Mouse (Mus musculus): ENCODE measurements around the gene Hjurp.
"Not testable (repeated sequence)": the region's sequence is repeated elsewhere in the genome, so short reads cannot be mapped to it uniquely, and the experiment has no call there.

Gene Hjurp

DNA sequence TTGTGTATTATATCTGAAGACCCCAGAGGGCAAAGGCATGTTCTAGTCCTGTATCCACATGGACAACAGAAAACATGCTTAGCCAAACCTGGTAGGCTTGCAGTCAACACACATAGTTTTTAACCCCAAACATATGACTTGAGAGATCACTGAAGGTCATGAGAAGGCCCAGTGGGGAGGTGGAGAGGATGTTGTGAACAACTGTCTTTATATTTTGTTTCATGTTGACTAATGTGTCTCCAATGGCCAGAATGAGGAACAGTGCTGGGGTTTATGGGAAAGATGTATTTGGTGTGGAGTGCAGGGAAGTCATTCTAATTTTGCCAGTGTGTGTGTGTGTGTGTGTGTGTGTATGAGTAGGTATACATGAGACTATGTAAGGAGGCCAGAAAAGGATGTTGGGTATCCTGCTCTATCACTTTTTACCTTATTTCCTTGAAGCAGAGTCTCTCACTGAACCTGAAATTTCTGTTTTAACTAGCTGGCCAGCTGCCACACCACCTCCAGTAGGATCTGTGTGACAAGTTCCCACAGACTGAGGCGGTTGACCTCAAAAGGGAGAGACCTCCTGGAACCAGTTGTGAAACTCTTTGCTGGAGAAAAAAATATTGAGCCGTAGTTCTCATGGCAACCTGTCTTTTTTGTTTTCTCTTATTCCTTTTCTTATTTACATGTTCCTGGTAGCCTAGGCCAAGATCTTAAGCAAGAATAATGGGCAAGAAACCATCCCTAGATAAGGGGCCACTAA is 53.2 kb downstream of the Hjurp start:
- DNase-seq (ENCODE audit: low read depth, low spot score): no peak

DNA sequence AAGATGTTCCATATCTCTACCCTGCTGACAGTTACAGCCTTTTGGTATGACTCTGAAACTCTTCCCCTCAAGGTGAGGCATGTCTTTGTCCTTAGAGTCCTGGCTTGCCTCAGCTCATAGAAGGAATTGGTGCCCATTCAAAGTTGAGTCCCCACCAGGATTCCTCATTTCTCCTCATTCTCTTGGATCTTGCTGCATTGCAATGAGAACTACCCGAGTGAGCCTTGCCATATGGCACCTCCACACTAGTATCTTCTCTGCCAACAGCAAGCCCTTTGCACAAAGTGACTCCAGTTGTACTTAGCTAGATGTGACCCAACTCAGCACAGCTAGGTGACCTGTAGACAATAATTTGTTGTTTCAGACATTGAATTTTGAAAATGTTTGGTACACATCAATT is 53.8 kb downstream of the Hjurp start:
- DNase-seq (ENCODE audit: low read depth, low spot score): no peak

DNA sequence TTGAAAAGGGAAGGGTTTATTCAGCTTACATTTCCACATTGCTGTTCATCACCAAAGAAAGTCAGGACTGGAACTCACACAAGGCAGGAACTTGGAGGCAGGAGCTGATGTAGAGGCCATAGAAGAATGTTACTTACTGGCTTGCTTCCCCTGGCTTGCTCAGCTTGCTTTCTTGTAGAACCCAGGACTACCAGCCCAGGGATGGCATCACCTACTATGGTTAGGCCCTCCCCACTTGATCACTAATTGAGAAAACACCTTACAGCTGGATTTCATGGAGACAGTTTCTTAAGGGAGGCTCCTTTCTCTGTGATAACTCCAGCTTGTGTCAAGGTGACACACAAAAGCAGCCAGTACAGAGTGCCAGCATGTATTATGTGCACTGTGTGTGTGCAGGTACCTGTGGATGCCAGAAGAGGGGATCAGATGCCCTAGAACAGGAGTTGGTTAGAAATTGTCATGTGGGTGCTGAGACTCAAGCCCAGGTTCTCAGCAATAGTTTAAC is 54.4 kb downstream of the Hjurp start:
- not testable (repeated sequence) for DNase-seq (ENCODE audit: low read depth, low spot score)

DNA sequence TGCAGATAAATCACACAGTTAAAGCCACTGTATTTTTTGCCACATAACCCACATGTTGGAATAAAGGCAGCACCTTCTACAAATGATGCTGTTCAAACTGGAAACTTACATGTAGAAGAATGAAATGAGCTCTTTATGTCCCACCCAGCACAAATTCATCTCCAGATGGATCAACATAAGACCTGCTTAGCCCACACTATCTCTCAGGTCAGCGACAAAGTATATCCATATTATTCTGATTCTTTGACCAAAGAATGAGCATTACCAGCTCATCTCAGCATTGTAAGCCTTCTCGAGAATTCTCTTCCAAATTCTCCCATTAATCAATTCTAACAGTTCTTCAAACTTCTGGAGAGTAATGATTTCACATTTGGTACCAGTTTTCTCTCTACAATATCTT is 55.2 kb downstream of the Hjurp start:
- no peak for DNase-seq (ENCODE audit: low read depth, low spot score)

DNA sequence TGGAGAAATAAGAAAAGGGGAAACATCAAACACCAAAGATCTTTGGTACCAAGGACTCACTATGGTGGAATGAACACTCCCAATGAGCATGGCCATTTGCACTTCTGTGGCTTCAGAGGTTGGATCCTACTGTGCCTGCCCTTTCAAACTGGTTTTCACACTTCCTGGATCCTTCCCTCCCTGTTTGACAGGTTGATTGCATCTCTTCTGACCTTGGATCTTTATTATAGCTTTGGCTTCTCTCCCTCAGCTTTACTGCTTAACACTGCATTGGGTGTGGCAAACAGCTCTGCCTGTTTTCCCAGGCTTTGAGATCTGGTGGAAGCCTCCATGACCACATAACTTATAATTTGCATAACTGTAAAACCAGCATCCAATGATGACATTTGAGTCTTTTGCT is 57.1 kb downstream of the Hjurp start:
- no peak for DNase-seq (ENCODE audit: low read depth, low spot score)

DNA sequence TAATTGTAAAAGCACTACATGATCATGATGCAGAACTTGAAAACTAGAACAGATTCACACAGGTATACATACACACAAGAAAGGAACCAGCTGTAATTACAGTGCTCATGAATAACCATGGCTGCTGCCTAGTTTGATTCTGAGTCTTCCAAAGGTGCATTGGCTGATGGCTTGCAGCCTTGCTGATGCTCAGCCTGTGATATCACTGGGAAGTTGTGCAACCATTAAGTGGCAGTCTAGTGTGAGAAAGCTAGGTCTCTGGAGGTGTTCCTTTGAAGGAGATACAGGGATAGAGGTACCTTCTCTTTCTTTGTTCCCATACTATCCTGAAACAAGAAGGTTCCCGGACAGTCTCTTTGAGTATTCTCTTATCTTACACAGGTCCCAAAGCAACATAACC is 58.4 kb downstream of the Hjurp start:
- no peak for DNase-seq (ENCODE audit: low read depth, low spot score)

DNA sequence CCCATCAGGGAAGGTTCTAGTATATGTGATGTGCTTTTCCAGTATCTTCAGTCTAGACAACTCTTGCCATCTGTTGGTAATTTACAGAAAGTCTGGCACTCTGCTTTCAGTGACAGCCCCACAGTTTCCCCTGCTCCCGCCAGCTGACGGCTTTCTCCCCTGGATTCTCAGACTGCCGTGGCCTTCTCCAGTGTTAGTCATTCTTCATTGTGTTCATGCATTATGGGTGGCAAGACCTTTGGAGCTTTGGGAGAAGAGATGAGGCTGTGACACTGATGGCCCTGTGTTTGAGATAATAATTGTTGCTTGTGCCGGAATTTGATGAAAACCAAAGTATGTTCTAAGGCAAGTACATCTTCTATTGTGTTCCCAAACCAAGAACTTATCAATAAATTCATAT is 58.8 kb downstream of the Hjurp start:
- DNase-seq (ENCODE audit: low read depth, low spot score): no peak

DNA sequence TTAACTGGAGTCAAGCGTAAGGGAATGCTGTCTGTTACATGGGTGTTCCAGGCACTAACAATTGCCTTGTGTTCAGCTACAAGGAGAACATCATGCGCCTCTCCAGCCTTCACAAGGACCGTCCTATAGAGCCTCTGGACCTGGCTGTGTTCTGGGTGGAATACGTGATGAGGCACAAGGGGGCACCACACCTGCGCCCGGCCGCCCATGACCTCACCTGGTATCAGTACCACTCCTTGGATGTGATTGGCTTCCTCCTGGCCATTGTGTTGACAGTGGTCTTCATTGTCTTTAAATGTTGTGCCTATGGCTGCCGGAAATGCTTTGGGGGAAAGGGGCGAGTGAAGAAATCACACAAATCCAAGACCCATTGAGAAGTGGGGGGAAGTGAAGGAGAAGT is 59.4 kb downstream of the Hjurp start:
- no peak for DNase-seq (ENCODE audit: low read depth, low spot score)

DNA sequence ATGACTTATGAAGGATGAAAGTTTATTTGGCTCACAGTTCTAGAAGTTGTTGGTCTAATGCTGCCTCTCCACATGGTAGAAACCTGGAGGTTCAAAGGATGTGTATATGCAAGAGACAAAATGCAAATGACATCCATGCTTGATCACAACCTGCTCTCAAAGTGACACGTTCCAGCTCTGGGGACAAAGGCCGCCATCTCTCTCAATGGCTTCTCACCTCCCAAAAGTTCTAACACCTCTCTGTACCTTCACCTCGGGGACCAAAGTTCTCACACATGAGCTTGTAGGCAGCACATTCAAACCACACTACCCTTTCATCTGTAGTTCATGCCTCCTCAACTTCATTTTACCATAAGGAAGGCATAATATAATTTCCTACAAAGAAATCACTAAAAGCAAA is 59.9 kb downstream of the Hjurp start:
- no peak for DNase-seq (ENCODE audit: low read depth, low spot score)

DNA sequence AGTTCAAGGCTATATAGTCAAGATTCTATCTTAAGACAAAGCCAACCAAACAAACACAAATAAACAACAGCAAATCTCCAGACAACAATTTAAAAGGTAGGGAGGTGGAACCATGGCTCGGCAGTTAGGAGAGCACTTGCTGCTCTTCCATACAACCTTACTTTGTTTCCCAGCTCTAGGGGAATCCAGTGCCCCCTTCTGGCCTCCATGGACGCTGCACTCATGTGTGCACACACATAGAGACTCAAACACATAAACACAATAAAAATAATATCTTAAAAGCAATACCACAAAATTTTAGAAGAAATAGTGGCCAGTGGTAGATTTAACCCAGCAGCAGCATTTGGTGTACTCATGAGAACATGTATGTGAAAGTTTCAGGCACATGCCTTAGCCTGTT is 60.3 kb downstream of the Hjurp start:
- DNase-seq (ENCODE audit: low read depth, low spot score): no peak

DNA sequence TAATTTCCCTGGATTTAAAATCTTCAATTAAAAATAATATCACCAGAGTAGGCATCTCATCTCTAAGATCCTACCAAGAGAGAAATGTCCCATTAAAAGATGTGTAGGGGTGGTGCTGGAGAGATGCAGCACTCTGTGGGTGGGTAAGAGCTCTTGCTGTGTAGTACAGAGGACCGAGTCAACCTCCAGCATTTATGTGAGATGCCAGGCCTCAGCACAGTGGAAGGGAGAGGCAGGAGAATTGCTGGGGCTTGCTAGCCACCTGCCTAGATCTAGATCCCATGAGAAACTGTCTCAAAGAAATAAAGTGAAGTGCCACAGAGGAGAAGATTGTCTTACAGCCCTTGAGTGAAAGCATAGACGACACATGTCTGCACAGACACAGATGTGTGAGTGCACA is 60.9 kb downstream of the Hjurp start:
- no peak for DNase-seq (ENCODE audit: low read depth, low spot score)

DNA sequence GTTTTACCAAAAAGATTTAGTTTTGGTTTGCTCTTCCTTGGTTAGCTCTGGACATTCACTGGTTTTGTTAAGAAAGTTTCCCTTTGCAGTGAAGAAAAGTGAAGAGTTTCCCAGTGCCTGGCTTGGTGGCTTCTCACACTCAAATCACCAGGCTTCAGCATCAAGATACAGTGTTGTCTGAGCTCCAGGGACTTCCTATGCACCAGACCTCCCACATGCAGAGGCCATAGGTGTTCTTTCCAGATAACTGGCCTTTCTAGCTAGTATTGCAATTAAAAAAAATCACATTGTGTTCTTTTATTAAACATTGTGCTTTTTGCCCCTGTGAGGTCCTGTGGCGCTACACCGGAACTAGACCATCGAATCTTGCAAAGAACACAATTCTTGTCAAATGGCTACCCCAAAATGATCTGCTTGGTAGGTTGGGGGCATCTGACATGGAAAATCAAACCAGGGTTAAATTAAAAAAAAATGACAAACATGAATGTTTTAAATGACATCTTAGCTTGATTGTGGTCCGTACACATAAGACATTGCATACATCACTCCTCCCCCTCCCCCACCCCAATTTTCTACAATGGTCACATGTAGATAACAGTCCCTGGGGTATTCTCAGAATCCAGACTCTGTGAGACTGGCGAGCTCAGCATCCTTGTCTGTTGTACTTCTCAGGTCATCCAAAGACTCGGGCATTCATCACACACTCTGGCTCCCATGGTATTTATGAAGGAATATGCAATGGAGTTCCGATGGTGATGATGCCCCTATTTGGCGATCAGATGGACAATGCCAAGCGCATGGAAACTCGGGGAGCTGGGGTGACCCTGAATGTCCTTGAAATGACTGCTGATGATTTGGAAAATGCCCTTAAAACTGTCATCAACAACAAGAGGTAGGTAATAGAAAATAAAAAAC is 61.7 kb downstream of the Hjurp start:
- DNase-seq (ENCODE audit: low read depth, low spot score): no peak

DNA sequence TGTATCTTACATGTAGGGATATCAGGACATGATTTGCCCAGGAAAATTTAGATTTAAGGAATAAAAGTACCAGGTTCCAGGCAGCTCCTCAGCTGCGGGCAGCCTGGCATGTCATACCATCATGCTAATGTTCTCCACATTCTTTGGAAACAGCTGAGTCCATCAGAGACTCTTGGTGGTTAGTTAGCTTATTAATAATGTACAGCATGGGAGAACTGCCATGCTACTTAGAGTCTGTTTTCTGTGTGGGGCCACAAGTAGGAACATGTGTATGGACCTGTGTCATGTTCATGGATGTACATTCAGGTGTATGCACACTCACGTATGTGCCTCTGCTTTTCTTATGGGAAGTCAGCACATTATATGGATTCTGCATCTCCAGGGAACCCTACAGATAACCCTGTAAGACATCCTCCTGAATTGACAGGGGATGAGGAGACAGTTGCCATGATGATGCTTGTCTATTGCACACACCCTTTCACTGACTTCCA is 62.9 kb downstream of the Hjurp start:
- DNase-seq (ENCODE audit: low read depth, low spot score): no peak

DNA sequence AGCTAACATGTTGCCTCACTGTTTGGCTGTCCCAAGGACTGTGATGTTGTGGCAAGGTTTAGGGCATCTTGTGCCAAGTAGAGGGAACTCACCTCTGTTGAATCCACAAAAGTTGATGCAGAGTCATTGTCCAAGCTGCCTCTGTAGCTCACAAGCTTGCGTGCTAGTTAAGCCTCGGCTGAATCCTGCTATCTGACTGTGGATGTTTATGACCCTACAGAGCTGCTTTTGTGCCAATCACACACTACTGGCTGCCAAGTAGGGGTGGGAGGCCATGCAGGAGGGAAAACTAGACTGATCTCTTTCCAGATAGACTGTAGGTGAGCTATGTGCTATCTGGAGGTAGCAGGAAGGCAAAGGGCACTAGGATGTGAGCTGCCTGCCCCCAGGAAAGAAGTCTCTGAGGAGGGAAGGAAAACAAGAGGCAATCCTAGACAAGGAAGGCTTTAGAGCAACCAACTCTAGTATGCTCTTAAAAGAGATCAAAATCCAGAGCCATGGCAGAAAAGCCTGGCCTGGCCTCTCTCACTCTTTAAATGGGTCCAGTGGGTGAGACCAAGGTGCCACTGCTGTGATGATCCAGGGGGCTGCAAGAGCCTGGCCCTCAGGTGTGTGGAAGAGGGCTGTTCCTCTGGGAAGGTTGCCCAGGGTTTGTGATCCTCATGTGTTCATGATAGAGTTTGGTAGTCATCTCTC is 63.5 kb downstream of the Hjurp start:
- no peak for DNase-seq (ENCODE audit: low read depth, low spot score)

DNA sequence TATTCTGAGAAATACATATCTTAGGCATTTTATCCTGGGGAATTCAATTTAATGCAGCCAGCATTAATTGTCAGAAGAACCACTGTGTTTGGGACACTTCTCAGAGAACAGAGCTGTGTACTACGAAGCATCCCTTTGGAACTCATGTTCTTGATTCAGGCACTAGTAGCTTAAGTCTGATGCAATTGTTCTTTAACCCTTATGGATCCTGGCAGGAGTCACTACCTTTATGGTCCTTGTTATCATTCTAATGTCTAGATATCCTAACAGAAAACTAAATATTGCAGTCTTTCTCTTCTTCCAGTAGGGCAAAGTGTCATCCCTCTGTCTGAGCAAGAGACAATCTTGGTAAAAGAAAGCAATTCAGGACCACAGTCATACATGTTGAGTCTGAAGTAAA is 64.4 kb downstream of the Hjurp start:
- no peak for DNase-seq (ENCODE audit: low read depth, low spot score)

Data from retina, postnatal 7 days (tissue).